Mouse (Mus musculus) embryonic facial prominence, embryonic 11.5 days (tissue): ENCODE results near the gene Tmc1. TPM values are rescaled to one million over a fixed set of nuclear protein-coding genes. Genes with fewer than 3 reads are reported as not detected.

Experiments
- ATAC-seq: fragments of 200-750 bp; cut with Nextera tagmentation; replicated peaks from 2 replicates; pipeline ENCODE4 v1.8.0; 2017; ENCODE audit warnings: low read depth; ENCODE audit not compliant: insufficient number of reproducible peaks, low FRiP score, low TSS enrichment
- DNase-seq: peaks from one replicate; pipeline ENCODE4 v3.0.0-alpha.2; 2015; ENCODE audit warnings: low spot score
- H3K27ac ChIP-seq: fragments of 300-500 bp; sonication (generic); replicated peaks from 2 replicates; pipeline ENCODE4 v1.5.1; 2014; ENCODE audit warnings: mild to moderate bottlenecking, low read depth, low read length, control low read depth
- H3K27me3 ChIP-seq: fragments of 300-500 bp; sonication (generic); 2 replicates; pipeline ENCODE4 v1.6.1; 2014; ENCODE audit warnings: mild to moderate bottlenecking, low read length, moderate library complexity, mixed read lengths; ENCODE audit not compliant: control insufficient read depth, insufficient read depth
- H3K36me3 ChIP-seq: fragments of 300-500 bp; sonication (generic); replicated peaks from 2 replicates; pipeline ENCODE4 v1.6.1; 2014; ENCODE audit warnings: low read depth, mild to moderate bottlenecking, low read length, moderate library complexity, mixed read lengths; ENCODE audit not compliant: control insufficient read depth, insufficient read depth
- H3K4me1 ChIP-seq: fragments of 300-500 bp; sonication (generic); 2 replicates; pipeline ENCODE4 v1.6.1; 2014; ENCODE audit warnings: low read length, mixed read lengths; ENCODE audit not compliant: control insufficient read depth, insufficient read depth
- H3K4me2 ChIP-seq: fragments of 300-500 bp; sonication (generic); 2 replicates; pipeline ENCODE4 v1.6.1; 2014; ENCODE audit warnings: low read depth, mild to moderate bottlenecking, control low read depth, low read length, moderate library complexity
- H3K4me3 ChIP-seq: fragments of 300-500 bp; sonication (generic); 2 replicates; pipeline ENCODE4 v1.5.1; 2014; ENCODE audit warnings: low read depth, low read length, control low read depth
- H3K9ac ChIP-seq: fragments of 300-500 bp; sonication (generic); replicated peaks from 2 replicates; pipeline ENCODE4 v1.6.1; 2014; ENCODE audit warnings: mild to moderate bottlenecking, control low read depth, low read length
- H3K9me3 ChIP-seq: fragments of 300-500 bp; sonication (generic); replicated peaks from 2 replicates; pipeline ENCODE4 v1.6.1; 2016; ENCODE audit warnings: mild to moderate bottlenecking, low read length, inconsistent platforms, mixed read lengths; ENCODE audit not compliant: control insufficient read depth
- WGBS: fragments of 180-500 bp; shearing (Covaris S2); extraction: QIAGEN DNeasy Blood & Tissue Kit; methylation state at CpG from one replicate; pipeline ENCODE4 v1.1.7; 2014; 5-methylcytosine and 5-hydroxymethylcytosine counted together
- polyA plus RNA-seq: library from polyadenylated mRNA; unstranded; fragments of >200 nt; fragmentation: Nextera tagmentation; extraction: Ambion mirVana; gene quantifications from 2 replicates; pipeline ENCODE4 v1.2.1, GENCODE M21; 2014

Tmc1 gene
- polyA plus RNA-seq, 1 experiment from 2014 or later = 0.42 TPM

GRCm38 (mm10) chr19:20761119-20761518 is 192.9 kb downstream of the Tmc1 start:
- Histone ChIP-seq H3K36me3 (no peaks in the 10 kb centered on the region), H3K27me3 (no peaks in the 10 kb centered on the region), H3K4me1 (no peaks in the 10 kb centered on the region), H3K27ac (no peak overlapping the region), H3K9me3 (no peaks in the 10 kb centered on the region), H3K4me3 (no peak overlapping the region), H3K9ac (no peak overlapping the region), H3K4me2 (no peak overlapping the region)
- WGBS = 72% methylated on average over 3 of the region's 3 CpGs
- ATAC-seq = no peak
- DNase-seq = no peak

- WGBS = 67% methylated on average over 1 of the region's 1 CpGs
- Histone ChIP-seq H3K9me3 (no peaks in the 10 kb centered on the region), H3K36me3 (no peaks in the 10 kb centered on the region), H3K27me3 (no peaks in the 10 kb centered on the region), H3K4me2 (no peak overlapping the region), H3K4me1 (no peaks in the 10 kb centered on the region), H3K4me3 (no peak overlapping the region), H3K9ac (no peak overlapping the region), H3K27ac (no peak overlapping the region)
- DNase-seq = no peak
- no peak for ATAC-seq
These were observed 209.4 kb downstream of the Tmc1 start for GRCm38 (mm10) chr19:20744630-20745029.

Other genes with a start within 250 kb of the Tmc1 start
- gene Aldh1a7, start 226.6 kb downstream of the Tmc1 start, polyA plus RNA-seq = 5.0 and 7.8 TPM in 2 replicates